Mouse (Mus musculus): Measurements from ENCODE around the gene Xrcc2. TPM values are rescaled to one million over a fixed set of nuclear protein-coding genes. Genes with fewer than 3 reads are reported as not detected.
"Not testable (repeated sequence)": the region's sequence is repeated elsewhere in the genome, so short reads cannot be mapped to it uniquely, and the experiment has no call there.

Gene Xrcc2
- 14.0 and 18.1 TPM in 2 replicates for polyA plus RNA-seq (2016; fragmentation: Nextera tagmentation; extraction: Ambion mirVana)

- Histone ChIP-seq H3K9ac (peak within 1 kb of the TSS; percentile 84), H3K9me3 (no peaks in the 10 kb centered on the region), H3K36me3 (replicated peaks) (peaks cover 15% of the 10 kb centered on the region), H3K27me3 (no peaks in the 10 kb centered on the region), H3K4me3 (replicated peaks) (peak within 1 kb of the TSS; percentile 85), H3K4me1 (peaks cover 15% of the 10 kb centered on the region), H3K27ac (peak within 1 kb of the TSS; percentile 82), H3K4me2 (peak within 1 kb of the TSS; percentile 78)
- peak; percentile 96 for ATAC-seq (ENCODE audit: low FRiP score)
- 9% methylated on average over 51 of the region's 51 CpGs for WGBS
Observed at GRCm38 (mm10) chr5:25705567-25706349, at the start of gene Xrcc2. Xrcc2 (minus strand) TSS chr5:25705825.

DNA sequence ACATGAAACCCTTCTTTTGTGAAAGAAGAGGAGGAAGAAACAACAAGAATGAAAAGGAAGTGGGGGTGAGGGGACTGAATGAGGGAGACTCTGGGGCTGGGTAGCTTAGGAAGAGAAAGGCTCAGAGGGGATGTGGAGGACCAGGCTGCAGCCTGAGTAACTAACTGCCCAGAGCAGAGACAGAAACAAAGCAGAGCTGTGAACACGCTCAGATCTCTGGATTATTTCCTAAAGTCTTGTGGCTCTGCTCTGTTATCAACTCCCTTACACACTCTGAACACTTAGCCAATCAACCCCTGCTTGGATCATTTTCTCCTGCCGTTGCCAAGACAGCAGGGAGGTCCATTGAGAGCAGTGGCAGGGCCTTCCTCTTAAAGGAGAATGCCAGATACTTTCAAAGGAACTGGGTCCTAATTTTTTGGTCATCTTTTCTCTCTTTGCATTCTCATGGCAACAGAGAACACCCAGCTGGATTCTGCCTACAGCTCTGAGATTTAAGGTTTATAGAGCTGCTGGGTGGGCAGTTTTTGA is 48.7 kb upstream of the Xrcc2 start:
- Histone ChIP-seq H3K4me1 (peaks cover 21% of the 10 kb centered on the region), H3K36me3 (replicated peaks) (no peaks in the 10 kb centered on the region), H3K4me2 (no peak overlapping the region; the same call in 1 of the 2 replicates), H3K27me3 (peaks cover 3% of the 10 kb centered on the region; the same call in 1 of the 2 replicates), H3K9ac (no peak overlapping the region), H3K9me3 (no peaks in the 10 kb centered on the region), H3K4me3 (replicated peaks) (no peak overlapping the region), H3K27ac (peak overlapping the region; percentile 70; the same call in 1 of the 2 replicates)
- WGBS, result 6% methylated on average over 2 of the region's 2 CpGs
- peak; percentile 73; the same call in 1 of the 2 replicates for ATAC-seq (ENCODE audit: low FRiP score)

- no peak overlapping the region for H3K9ac ChIP-seq
Observed at GRCm38 (mm10) chr5:25753556-25754235, 48.1 kb upstream of the Xrcc2 start.

GRCm38 (mm10) chr5:25752862-25753261 is 47.2 kb upstream of the Xrcc2 start:
- Histone ChIP-seq H3K9me3 (no peaks in the 10 kb centered on the region), H3K4me1 (peaks cover 21% of the 10 kb centered on the region), H3K9ac (no peak overlapping the region), H3K4me3 (replicated peaks) (no peak overlapping the region), H3K27me3 (peaks cover 3% of the 10 kb centered on the region; the same call in 1 of the 2 replicates), H3K4me2 (no peak overlapping the region), H3K36me3 (replicated peaks) (no peaks in the 10 kb centered on the region), H3K27ac (no peak overlapping the region)
- no peak for ATAC-seq (ENCODE audit: low FRiP score)
- 87% methylated on average over 5 of the region's 5 CpGs for WGBS

More at GRCm38 (mm10) chr5:25753556-25754235, 48.1 kb upstream of the Xrcc2 start:
- no peak overlapping the region for H3K4me2 ChIP-seq
- H3K4me3 ChIP-seq (replicated peaks), result no peak overlapping the region
- H3K4me1 ChIP-seq, result peaks cover 21% of the 10 kb centered on the region
- peaks cover 3% of the 10 kb centered on the region; the same call in 1 of the 2 replicates for H3K27me3 ChIP-seq
- no peaks in the 10 kb centered on the region for H3K9me3 ChIP-seq
- 34% methylated on average over 8 of the region's 8 CpGs for WGBS
- peak overlapping the region; percentile 70; the same call in 1 of the 2 replicates for H3K27ac ChIP-seq
- H3K36me3 ChIP-seq (replicated peaks), result no peaks in the 10 kb centered on the region
- ATAC-seq (ENCODE audit: low FRiP score), result peak; percentile 60; the same call in 1 of the 2 replicates

DNA sequence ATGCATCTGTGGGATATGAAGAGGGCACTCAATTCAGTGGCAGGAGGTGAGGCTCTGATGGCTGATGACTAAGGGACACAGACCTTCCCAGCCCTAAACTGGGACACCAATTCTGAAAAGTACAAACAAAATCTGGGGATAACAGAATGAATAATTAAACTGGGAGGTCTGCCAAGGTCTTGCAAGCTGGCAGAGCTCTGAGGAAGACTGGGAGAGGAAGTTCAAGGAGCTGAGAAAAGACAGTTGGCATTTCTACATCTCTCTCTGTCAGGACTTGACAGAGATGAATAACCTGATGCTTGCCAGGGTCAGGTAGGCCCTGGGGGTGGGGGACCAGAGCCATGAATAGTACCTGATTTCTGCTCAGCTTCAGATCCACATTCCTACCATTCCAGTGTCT is 45.9 kb upstream of the Xrcc2 start:
- H3K4me3 ChIP-seq (replicated peaks), result no peak overlapping the region
- H3K9me3 ChIP-seq, result no peaks in the 10 kb centered on the region
- no peaks in the 10 kb centered on the region for H3K36me3 ChIP-seq (replicated peaks)
- 0 out of 2 replicates have a peak, but pooled peaks cover 3% of the 10 kb centered on the region for H3K27me3 ChIP-seq
- peaks cover 21% of the 10 kb centered on the region for H3K4me1 ChIP-seq
- H3K27ac ChIP-seq, result no peak overlapping the region
- ATAC-seq (ENCODE audit: low FRiP score), result no peak
- H3K4me2 ChIP-seq, result no peak overlapping the region
- no peak overlapping the region for H3K9ac ChIP-seq

DNA sequence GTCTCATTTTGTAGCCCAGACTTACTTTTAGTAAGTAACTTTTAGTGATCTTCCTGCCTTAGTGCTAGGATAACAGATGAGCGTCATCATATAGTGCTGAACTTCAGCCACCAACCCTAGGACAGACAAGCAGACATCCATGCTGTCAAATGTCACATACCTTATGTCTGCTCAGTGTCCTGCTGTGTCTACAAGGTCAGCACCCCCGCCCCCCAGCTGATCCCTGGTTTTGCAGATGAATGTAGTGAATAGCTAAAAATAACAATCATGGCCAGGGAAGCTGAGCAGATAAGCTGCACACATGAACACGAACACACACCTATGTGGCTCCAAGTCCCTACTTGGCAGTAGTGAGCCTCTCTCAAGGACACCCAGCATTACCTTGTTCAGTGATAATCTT is 43.0 kb upstream of the Xrcc2 start:
- Histone ChIP-seq H3K27me3 (0 out of 2 replicates have a peak, but pooled peaks cover 3% of the 10 kb centered on the region), H3K27ac (no peak overlapping the region), H3K4me1 (peaks cover 3% of the 10 kb centered on the region; the same call in 1 of the 2 replicates), H3K4me3 (replicated peaks) (no peak overlapping the region), H3K36me3 (replicated peaks) (no peaks in the 10 kb centered on the region), H3K9ac (no peak overlapping the region), H3K4me2 (no peak overlapping the region), H3K9me3 (no peaks in the 10 kb centered on the region)
- WGBS, result 78% methylated on average over 3 of the region's 3 CpGs
- no peak for ATAC-seq (ENCODE audit: low FRiP score)

DNA sequence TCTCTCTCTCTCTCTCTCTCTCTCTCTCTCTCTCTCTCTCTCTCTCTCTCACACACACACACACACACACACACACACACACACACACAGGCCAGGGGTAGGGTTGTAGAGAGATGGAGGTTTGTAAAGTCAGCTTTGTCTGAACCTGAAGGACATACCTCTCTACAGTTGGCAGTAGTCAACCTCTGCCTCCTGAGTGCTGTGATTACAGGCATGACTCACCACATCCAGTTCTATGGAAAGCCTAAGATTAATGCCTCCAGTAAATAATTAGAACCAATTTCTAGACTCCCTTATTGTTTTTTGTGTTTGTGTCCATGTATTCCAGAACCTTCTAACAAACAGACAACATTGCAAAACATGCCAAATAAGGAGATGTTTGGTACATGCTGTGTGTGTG is 42.3 kb upstream of the Xrcc2 start:
- Histone ChIP-seq H3K27ac (no peak overlapping the region), H3K9ac (no peak overlapping the region), H3K4me2 (no peak overlapping the region), H3K4me1 (no peaks in the 10 kb centered on the region), H3K4me3 (replicated peaks) (no peak overlapping the region), H3K9me3 (no peaks in the 10 kb centered on the region), H3K36me3 (replicated peaks) (no peaks in the 10 kb centered on the region), H3K27me3 (no peaks in the 10 kb centered on the region)
- no peak for ATAC-seq (ENCODE audit: low FRiP score)

DNA sequence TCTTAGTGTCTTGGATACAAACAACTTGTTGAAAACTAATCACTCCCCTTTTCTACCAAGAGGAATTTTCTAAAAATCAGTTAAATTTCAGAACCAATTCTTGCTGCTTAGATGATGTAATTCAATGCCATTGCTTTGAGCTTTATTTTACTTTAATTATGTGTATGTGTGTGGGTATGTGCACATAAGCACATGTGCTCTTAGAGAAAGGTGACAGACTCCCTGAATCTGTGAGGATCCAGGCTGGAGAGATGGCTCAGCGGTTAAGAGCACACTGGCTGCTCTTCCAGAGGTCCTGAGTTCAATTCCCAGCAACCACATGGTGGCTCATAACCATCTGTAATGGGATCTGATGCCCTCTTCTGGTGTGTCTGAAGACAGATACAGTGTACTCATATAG is 33.3 kb upstream of the Xrcc2 start:
- not testable (repeated sequence) for H3K4me3 ChIP-seq (replicated peaks); H3K9me3 ChIP-seq; H3K4me1 ChIP-seq; H3K9ac ChIP-seq; H3K27me3 ChIP-seq; H3K36me3 ChIP-seq (replicated peaks); H3K4me2 ChIP-seq
- 0 out of 2 replicates have a peak overlapping the region, but pooled peaks have one; percentile 1 for H3K27ac ChIP-seq
- ATAC-seq (ENCODE audit: low FRiP score), result peak; percentile 80; the same call in 1 of the 2 replicates
- 63% methylated on average over 1 of the region's 1 CpGs for WGBS

- Histone ChIP-seq H3K4me2 (no peak overlapping the region), H3K27me3 (no peaks in the 10 kb centered on the region), H3K36me3 (replicated peaks) (no peaks in the 10 kb centered on the region), H3K4me1 (no peaks in the 10 kb centered on the region), H3K27ac (no peak overlapping the region), H3K9me3 (no peaks in the 10 kb centered on the region), H3K4me3 (replicated peaks) (no peak overlapping the region), H3K9ac (no peak overlapping the region)
- peak; percentile 93; the same call in 1 of the 2 replicates for ATAC-seq (ENCODE audit: low FRiP score)
- WGBS, result 36% methylated on average over 3 of the region's 3 CpGs
Observed at GRCm38 (mm10) chr5:25738448-25738847, 32.8 kb upstream of the Xrcc2 start.

- no peak overlapping the region for H3K4me2 ChIP-seq
- H3K36me3 ChIP-seq (replicated peaks), result no peaks in the 10 kb centered on the region
- no peak overlapping the region for H3K9ac ChIP-seq
- no peaks in the 10 kb centered on the region for H3K27me3 ChIP-seq
- no peaks in the 10 kb centered on the region for H3K4me1 ChIP-seq
- H3K27ac ChIP-seq, result no peak overlapping the region
- H3K9me3 ChIP-seq, result no peaks in the 10 kb centered on the region
- WGBS, result 86% methylated on average over 2 of the region's 2 CpGs
- H3K4me3 ChIP-seq (replicated peaks), result no peak overlapping the region
- ATAC-seq (ENCODE audit: low FRiP score), result no peak
Observed at GRCm38 (mm10) chr5:25735861-25736260, 30.2 kb upstream of the Xrcc2 start.

GRCm38 (mm10) chr5:25734318-25734717 is 28.7 kb upstream of the Xrcc2 start:
- no peaks in the 10 kb centered on the region for H3K9me3 ChIP-seq
- no peak overlapping the region for H3K4me2 ChIP-seq
- H3K9ac ChIP-seq, result no peak overlapping the region
- H3K27ac ChIP-seq, result no peak overlapping the region
- H3K4me3 ChIP-seq (replicated peaks), result no peak overlapping the region
- no peak for ATAC-seq (ENCODE audit: low FRiP score)
- WGBS, result 21% methylated on average over 1 of the region's 1 CpGs
- H3K36me3 ChIP-seq (replicated peaks), result no peaks in the 10 kb centered on the region
- no peaks in the 10 kb centered on the region for H3K4me1 ChIP-seq
- H3K27me3 ChIP-seq, result no peaks in the 10 kb centered on the region

DNA sequence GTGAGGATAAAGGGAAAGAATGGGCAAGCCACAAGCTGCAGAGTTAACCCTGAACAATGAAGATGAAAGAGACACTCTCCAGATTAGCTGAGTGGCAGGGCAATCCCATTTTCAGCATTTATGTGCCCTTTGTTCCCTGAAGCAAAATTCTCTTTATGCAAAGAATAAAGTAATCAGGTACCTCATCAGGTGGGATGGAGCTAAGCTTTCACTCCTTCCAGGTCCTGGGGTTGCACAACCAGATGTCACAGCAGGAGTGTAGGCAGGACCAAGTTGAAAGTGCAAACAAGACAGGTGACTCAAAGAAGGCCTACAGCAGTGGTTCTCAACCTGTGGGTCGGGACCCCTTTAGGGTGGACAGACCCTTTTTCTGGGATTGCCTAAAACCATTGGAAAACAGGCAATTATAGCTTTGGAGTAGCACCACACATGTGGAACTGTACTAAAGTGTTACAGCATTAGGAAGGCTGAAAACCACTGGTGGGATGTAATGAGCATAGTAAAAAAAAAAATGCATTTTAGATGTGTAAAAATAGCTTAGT is 18.6 kb upstream of the Xrcc2 start:
- Histone ChIP-seq H3K9ac (no peak overlapping the region), H3K9me3 (no peaks in the 10 kb centered on the region), H3K4me2 (no peak overlapping the region), H3K27me3 (no peaks in the 10 kb centered on the region), H3K4me1 (no peaks in the 10 kb centered on the region), H3K36me3 (replicated peaks) (no peaks in the 10 kb centered on the region), H3K27ac (no peak overlapping the region), H3K4me3 (replicated peaks) (no peak overlapping the region)
- ATAC-seq (ENCODE audit: low FRiP score), result no peak
- 38% methylated on average over 1 of the region's 1 CpGs for WGBS
